Mouse (Mus musculus) splenic B cell, adult 2 months (primary cell): ENCODE data around the gene Prb1.
"Not testable (repeated sequence)": the region's sequence is repeated elsewhere in the genome, so short reads cannot be mapped to it uniquely, and the experiment has no call there.

Source experiments
- DNase-seq: peaks from one replicate; pipeline ENCODE4 v3.0.0-alpha.2; 2011; ENCODE audit warnings: low read depth, low spot score
- H3K27me3 ChIP-seq: 2 replicates; pipeline ENCODE4 v1.6.1; 2012; ENCODE audit warnings: mild to moderate bottlenecking, low read length, moderate library complexity, mixed read lengths; ENCODE audit not compliant: control insufficient read depth, poor library complexity, insufficient read depth, severe bottlenecking
- H3K36me3 ChIP-seq: 2 replicates; pipeline ENCODE4 v1.6.1; 2012; ENCODE audit warnings: mild to moderate bottlenecking, low read length, moderate library complexity, mixed read lengths; ENCODE audit not compliant: control insufficient read depth, poor library complexity, insufficient read depth, severe bottlenecking

The Prb1 gene

GRCm38 (mm10) chr6:132210421-132210820, at the start of gene Prb1:
Prb1 (minus strand) TSS chr6:132210521.
- not testable (repeated sequence) for H3K36me3 ChIP-seq, H3K27me3 ChIP-seq, DNase-seq
